Mouse (Mus musculus) adrenal gland (tissue): ENCODE results near the gene Ankrd9.

Experiments used
- intact Hi-C: fragments of 180-260 bp; cut with DNase I; formaldehyde crosslinking; loops from one replicate; pipeline ENCODE4 v1.15.1; 2025

Ankrd9 gene

DNA sequence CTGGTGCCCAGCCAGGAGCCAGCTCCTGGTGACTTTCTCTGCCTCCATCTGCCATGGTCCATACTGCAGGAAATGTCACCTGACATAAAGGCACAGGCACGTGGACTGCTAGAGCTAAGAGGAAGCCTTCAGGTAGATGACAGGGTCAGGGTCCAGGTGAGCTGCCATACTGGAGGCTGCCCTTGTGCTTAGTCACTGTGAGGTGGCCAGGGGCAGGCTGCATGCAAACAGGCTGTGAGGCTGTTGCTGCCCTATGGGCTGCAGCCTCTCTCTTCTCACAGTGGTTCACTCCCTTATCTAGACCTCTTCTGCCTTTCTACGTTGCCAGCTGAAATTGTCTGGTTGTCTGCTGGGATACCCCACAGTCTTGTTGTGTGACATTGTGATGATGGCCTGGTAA is 11.7 kb downstream of the Ankrd9 start:
- intact Hi-C loops = no loop called here

DNA sequence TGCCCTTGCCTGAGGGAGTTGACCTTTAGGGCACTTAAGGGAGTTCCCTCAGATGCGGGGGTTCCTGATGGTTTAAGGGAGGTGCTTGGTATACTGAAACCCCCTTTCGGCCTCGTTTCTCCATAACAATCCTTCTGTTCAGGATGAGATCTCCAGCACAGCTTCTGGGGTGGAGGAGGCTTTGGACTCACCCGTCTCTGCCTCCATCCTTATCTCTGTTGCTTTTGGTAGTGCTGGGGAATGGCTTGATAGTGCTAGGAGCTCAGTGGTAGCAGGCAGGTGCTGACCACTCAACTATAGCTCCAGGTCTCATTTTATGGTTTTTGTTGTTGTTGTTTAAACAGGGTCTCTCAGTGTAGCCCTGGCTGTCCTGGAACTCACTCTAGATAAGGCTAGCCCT is 12.8 kb downstream of the Ankrd9 start:
- intact Hi-C loops = no loop called here

DNA sequence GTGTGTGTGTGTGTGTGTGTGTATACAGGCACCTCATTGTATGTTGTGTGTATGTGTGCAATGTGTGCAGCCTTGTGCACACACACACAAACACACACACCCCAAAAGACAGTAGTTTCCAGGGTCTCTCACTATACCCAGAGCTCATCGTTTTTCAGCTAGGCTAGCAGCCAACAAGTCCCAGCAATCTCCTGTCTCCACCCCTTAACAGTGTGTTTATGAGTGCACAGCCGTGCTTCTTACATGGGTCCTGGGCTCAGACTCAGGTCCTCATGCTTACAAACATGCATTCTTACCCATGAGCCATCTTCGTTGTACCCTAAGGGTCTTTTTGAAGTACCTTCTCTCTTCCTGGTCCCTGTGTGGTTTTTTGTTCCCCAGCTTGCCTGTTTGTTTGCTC is 13.3 kb downstream of the Ankrd9 start:
- intact Hi-C loops = no loop called here

DNA sequence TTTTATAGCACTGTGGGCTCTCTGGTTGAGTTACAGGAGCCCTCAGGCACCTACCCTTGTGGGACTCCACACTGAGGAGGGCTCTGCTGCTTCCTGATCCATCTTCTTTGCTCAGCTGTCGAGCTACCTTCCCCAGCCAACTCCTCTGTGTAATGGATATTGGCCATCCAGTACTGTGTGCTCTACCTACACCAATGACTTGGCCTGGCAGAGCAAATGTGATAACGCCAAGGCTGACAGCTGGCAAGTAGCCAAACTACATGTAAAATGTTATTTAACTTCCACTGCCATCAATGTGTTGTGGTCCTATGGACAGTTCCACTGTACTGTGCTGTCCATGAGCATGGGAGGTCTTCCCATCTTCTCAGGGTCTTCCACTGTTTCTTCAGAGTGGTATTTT is 16.9 kb downstream of the Ankrd9 start:
- intact Hi-C loops = no loop called here

DNA sequence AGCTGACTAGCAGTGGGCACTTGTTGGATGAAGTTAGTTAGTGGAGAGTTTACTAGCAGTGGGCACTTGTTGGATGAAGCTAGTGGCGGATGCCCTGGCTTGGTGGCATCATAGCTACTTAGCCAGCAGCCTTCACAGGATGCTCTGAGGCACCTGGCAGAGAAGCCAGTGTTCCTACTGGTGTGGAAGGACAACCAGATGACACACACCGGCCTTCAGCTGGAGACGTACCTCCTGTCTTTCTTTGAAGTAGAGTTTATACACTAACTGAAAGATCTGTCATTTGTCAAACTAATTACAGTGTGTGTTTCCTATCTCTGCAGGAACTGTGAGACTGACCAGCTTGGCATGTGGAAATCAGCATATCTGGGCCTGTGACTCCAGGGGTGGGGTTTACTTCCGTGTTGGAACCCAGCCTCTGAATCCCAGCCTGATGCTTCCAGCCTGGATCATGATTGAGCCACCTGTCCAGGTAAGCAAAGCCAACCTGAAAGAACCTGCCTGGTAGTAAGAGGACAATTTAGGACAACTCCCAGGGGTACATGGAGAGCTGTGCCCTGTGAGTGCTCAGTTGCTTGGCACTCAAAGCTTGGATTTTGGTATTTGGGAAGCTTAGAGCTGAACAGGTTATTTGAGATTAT is 24.4 kb downstream of the Ankrd9 start:
- intact Hi-C loops = no loop called here

DNA sequence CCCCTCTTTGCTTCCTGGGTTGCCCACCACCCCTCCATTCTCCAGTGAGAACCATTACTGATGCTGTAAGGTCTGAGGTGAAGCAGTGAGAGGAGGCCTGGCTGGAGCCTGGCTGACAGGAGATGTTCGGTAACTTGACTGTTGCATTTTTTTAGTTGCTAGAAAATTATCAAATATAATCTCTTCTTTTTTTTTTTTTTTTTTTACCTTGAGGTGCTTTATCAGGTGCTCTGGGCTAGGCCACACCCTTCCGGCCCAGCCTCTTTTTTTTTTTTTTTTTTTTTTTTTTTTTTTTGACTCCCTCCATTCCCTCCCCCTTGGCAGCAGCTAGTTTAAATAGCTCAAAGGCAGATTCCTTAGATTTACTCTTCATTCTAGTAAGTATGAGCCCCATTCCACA is 24.9 kb downstream of the Ankrd9 start:
- intact Hi-C loops = no loop called here

DNA sequence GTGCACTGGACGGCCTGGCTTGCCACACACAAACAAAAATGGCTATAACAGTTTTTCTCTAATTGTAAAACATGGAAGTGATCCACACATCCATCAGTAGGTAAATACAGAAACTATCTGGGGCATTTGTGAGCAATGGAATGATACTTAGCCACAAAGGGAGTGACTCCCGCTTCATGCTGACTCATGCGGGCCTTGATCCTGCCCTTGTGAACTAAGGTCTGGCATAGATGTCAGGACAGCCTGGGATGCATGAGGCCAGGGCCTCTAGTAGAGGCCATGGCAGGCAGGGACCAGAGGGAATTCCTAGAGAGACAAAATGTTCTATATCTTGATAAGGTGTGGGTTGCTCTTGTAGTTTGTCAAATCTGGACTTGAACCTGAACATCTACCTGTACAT is 25.4 kb downstream of the Ankrd9 start:
- intact Hi-C loops = no loop called here

DNA sequence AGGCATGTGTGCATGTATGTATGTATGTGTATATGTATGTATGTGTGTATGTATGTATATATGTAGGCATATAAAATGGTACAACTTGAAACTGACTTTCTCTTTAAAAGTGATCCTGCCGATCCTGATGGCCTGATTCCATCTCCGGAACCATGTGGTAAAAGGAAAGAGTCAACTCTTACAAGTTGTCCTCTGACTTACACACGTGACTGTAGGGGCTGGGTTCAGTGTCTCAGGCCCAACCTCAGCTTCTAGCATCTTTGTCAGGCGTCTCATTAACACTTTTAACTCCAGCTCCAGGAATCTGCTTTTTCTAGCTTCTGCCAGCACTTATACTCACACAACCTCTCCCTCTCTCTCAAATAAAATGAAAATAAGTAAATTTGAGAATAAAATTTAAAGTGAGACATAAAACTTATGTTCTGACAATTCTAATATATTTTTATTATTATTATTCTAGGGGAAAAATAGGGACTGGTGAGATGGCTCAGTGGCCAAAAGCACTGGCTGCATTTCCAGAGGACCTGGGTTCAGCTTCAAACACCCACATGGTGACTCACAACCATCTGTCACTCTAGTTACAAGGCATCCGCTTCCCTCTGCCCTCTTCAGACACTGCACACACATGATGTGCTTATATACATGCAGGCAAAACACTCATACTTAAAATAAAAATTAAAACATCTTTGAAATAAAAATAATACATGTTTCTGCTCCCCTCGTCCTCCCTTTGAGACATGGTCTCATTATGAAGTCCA is 26.0 kb downstream of the Ankrd9 start:
- intact Hi-C loops = no loop called here

DNA sequence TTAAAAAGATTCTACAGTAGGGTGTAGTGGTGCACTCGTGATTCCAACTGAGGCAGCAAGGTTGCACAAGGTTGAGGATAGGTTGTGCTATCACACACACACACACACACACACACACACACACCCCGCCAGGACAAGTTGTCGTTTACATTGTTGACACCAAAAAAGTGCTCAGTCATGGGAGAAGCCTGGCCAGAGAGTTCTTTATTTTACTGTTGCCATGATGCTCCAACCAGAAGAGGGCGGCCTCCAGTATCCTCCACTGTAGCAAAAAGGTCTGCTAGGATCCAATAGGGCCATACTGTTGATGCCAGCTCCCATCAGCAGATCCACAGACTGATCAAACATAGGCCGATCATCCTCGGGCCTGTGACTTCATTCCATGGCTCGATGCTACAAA is 27.6 kb downstream of the Ankrd9 start:
- intact Hi-C loops = no loop called here

DNA sequence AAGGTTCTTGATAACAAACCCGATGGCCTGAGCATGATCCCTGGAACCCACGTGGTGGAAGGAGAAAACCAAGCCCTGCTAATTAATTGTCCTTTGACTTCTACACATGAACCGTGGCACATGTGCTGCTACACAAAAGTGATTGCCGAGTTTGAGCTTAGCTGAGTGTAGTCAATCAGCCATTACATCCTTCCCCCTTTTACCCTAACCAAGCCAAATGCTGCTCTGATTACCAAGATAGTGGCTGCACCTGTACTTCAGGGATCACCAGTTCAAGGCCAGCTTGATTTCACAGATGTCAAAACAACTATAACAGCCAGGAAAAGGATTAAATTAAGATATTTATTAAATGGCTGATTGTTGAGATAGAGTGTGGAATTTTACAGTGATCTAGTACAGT is 28.7 kb downstream of the Ankrd9 start:
- intact Hi-C loops = no loop called here

DNA sequence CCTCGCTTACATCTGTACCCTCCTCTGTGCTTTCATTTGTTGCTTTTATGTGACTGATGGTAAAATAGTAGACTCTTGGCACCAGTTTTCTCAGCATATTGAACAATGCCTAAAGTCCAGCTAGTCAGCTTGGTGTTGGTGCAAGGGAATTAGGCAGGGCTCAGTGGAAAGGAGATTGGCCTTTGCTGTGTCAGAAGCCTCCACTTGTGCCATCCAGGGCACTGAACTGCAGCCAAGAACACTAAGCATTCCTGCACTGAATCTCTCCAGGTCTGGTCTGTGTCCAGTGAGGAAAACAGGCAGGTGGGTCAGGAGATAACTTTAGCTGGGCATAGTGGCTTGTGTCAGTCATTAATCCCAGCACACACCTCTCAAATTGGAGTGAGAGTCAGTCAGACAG is 29.4 kb downstream of the Ankrd9 start:
- intact Hi-C loops = no loop called here

DNA sequence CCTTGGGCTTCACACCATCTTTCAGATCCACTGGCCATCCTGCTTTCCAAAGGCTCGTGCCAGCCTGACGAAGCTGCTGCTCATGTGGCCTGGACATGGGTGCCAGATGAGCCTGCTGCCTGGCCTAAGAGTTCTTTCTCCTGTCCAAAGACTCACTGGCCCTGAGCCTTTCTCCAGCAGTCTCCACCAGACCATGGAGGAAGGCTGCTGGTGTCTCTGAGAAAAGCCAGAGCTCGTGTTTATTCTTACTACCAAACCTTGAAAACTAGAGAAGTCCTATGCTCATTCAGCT is 30.0 kb downstream of the Ankrd9 start:
- intact Hi-C loops = no loop called here

DNA sequence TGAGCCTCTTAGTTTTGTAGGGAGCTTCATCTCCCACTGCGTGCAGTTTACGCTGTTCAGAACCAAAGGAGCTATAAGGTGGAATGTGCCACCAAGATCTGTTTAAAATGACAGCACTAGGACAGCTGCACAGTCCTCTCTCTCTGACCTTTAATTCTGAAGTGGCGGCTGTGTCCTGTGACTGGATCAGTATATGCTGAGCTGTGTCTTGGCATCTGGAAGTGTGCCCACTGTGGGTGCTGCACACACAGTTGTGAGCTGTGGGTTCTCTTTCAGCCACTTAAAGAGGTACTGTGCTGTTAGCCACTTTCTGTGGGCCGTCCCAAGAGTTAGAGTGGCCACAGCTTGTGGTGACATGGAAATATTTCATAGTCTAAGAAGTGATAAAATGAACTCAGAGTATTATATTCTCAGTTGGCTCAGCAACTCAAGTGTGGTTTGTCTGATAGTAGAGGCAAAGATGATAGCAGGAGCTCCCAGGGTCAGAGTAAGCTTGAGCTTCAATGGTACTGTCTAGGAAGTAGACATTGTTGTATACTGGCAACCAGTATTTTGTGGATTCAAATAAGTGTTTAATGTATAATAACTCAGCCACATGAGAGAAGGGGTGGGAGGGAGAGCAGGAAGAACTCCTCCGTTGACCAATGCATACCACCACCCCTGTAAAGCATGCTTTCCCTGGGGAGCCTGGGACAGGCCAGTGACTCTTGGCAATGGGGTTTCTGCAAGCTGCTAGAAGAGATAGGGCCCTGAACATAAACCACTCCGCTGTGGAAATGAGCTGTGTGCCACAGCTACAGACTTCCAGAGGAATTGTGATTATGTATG is 30.5 kb downstream of the Ankrd9 start:
- intact Hi-C loops = no loop called here

DNA sequence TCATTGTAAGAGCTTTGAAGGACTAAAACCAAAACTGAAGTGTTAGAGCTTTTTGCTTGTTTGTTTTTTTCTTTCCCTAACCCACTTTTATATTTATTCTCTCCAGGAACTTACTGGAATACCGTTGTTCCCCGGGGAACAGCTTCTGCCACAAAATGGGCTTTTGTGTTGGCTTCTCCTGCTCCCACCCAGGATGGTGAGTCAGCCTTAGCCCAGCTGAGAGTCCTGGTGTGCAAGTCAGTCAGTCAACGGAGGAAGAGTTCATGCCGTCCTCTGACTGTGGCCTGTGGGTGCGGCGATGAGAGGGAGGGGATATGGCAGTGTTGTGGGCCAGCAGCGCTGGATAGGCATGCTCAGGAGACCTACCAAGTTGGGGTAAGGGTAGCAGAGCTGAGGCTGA is 32.6 kb downstream of the Ankrd9 start:
- intact Hi-C loops = no loop called here

DNA sequence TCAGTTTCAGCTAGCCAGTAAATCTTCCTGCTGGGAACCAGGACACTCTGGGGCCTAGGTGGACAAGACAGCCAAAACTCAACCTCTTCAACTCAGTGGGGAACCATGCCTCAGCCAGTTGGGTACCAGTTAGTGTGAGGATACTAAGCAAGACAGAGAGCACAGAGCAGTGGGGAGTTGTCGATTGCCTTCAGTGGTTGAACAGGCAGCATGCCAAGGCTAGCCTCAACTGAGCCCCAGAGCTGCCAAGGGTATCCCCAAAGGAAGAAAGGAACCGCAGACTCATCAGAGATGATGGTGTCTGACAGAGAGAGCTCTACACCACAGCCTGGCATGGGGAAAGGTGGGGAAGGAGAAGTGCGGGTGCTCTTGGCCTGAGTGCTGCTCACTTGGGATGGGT is 38.0 kb downstream of the Ankrd9 start:
- intact Hi-C loops = no loop called here

DNA sequence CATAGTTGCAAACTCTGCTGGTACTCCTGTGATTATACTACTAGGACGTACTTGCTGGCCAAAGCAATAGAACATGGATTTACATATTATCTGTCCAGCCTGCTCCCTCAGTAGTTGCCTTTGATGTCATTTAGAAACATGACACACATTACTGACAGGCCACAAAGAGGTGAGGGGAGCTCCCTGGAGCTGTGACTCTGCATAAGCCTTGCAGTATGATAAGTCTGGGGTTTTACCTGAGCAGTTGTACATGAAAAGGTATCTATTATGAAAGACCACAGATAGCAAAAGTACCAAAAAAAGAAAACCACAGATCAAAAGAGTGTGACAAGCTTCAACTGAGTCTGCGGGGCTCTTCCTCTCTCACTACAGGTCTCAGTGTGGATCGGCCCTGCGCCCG is 39.5 kb downstream of the Ankrd9 start:
- intact Hi-C loops = no loop called here

DNA sequence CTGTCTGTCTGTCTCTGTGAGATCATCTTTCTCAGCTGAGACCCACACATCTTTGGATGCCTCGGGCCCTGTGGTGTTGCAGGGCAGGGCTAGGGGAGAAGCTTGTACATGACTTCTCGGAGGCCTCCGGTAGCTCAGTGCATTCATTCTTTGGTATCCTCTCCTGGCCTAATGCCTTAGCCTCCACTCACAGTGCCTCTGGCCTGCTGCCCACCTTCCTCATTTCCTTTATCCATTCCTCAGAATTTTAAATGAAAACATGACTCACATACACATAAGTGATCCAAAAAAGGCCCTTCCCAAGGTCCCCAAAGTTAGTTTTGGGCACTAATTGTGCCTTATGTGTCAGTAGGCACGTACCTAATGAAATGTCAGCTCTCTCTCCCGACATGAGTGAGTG is 41.3 kb downstream of the Ankrd9 start:
- intact Hi-C loops = no loop called here

DNA sequence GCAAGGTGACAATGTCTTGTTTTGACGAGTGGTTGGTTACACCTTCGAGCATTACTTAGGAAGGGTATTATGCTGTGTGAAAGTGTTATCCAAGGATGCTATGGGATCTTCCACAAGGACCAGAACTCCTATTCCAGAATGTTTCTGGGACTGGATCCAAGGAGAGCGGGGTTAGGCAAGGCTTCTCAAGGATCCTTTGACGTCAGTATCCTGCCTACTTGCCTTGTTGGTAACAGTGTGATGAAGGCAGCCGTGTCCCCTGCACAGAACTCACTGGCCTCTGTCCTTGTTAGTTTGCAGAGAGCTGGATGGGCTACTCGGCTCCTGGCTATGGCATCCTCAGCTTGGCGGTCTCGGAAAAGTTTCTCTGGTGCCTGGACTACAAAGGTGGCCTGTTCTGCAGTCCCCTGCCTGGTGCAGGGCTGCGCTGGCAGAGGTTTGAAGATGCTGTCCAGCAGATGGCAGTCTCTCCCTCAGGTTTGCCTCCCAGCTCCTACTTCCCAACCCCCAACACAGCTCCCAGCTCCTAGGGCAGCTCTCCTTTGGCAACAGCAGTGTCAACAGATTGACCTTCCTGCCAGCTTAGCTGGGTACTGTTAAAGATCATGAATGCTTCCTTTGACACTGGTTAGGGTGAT is 42.7 kb downstream of the Ankrd9 start:
- intact Hi-C loops = loop anchor here (1.0 kb wide), 1 partner anchor 56 kb away; no protein-coding TSS in a partner anchor

DNA sequence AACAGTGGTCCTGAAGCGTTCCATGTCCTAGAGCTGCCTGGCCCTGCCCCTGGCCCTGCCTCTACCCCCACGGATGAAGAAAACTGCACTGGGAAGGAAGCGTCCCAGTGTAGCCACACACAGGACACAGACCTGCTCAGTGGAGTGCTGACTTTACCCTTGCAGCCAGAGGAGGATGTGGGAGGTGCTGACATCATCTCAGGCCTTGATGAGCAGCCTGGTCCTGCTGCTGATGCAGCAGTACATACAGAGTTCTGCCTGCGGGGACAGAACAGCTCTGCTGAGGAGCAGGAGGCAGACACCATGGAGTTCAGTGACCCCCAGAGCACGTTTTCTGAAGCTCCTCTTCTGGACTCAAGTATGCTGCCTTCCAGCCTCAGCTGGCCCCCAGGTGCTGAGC is 46.0 kb downstream of the Ankrd9 start:
- intact Hi-C loops = no loop called here
